ENCODE assay signal across 9 mouse cellular contexts in genomic region chrX:10574523-10574922, GRCm38 (mm10).
DNase-seq lines count a peak whose midpoint lies in the region; ATAC-seq and TF ChIP-seq lines count a peak whose summit lies in the region.
"Had no signal": no experiment of that assay in that cellular context is flagged by ENCODE, and none has a peak within 500 bp of the region (broad histone marks: within the 10 kb centered on the region; RNA-seq: fewer than 3 reads in every experiment).

No protein-coding gene starts in this region.

- H3K79me2 ChIP-seq in heart, adult 2 months (replicated peaks; ENCODE audit: control insufficient read depth, insufficient read depth, low read length): no peaks in the 10 kb centered on the region

- H3K4me1 ChIP-seq in heart, adult 2 months (ENCODE audit: control insufficient read depth, insufficient read depth, low read length): peaks cover 3% of the 10 kb centered on the region
- H3K4me1 ChIP-seq in heart, embryonic 11.5 days (ENCODE audit: control insufficient read depth, insufficient read depth, low read length): no peaks in the 10 kb centered on the region
- H3K4me1 ChIP-seq: embryonic facial prominence, embryonic 12.5 days had no signal

- H3K27ac ChIP-seq in heart, adult 2 months: peak overlapping the region; percentile 10
- no peak overlapping the region for H3K27ac ChIP-seq in heart, embryonic 11.5 days (ENCODE audit: low read depth, low read length)
- H3K27ac ChIP-seq: embryonic facial prominence, embryonic 12.5 days had no signal

- TF ChIP-seq EP300 in heart, adult 2 months (IDR thresholded peaks at IDR 0.05; ENCODE audit: insufficient read depth, low read depth, low read length): no peak

- H3K4me3 ChIP-seq in heart, adult 2 months: no peak overlapping the region
- no peak overlapping the region for H3K4me3 ChIP-seq in heart, embryonic 11.5 days (ENCODE audit: low read depth, low read length)
- H3K4me3 ChIP-seq: embryonic facial prominence, embryonic 12.5 days had no signal

- H3K4me2 ChIP-seq in heart, embryonic 11.5 days: no peak overlapping the region
- H3K4me2 ChIP-seq: embryonic facial prominence, embryonic 12.5 days had no signal

- intact Hi-C loops in heart, adult 2 months (cut with DNase I): loop anchor here (10.0 kb wide), 1 partner anchor 140 kb away; the partner anchor contains the start of gene Mid1ip1

- no peak overlapping the region for H3K9ac ChIP-seq in heart, adult 2 months (ENCODE audit: low read depth, low read length)
- no peak overlapping the region for H3K9ac ChIP-seq in heart, embryonic 11.5 days (ENCODE audit: low read depth, low read length)
- H3K9ac ChIP-seq: embryonic facial prominence, embryonic 12.5 days had no signal

- peaks cover 5% of the 10 kb centered on the region for H3K36me3 ChIP-seq in heart, adult 2 months (ENCODE audit: control insufficient read depth, insufficient read depth, low read length)
- no peaks in the 10 kb centered on the region for H3K36me3 ChIP-seq in heart, embryonic 11.5 days (ENCODE audit: control insufficient read depth, insufficient read depth, low read length)
- H3K36me3 ChIP-seq: embryonic facial prominence, embryonic 12.5 days had no signal

- no peak for TF ChIP-seq POLR2A in heart, adult 2 months (IDR thresholded peaks at IDR 0.05; ENCODE audit: insufficient read depth, low read depth, low read length)

- 25% methylated on average over 3 of the region's 3 CpGs for WGBS in heart, adult 2 months
- 52% methylated on average over 3 of the region's 3 CpGs for WGBS in heart, embryonic 11.5 days (ENCODE audit: insufficient replicate concordance)

- peak in 1 of 2 experiments; percentile 30 for DNase-seq in heart, adult 2 months
- peak; percentile 18 for DNase-seq in adrenal gland, adult 8-10 months
- peak; percentile 44 for DNase-seq in cerebellum, postnatal 36 days
- DNase-seq in kidney, adult 8-10 months: peak; percentile 51 to 71
- DNase-seq in lung, postnatal 14 days: peak; percentile 34
- DNase-seq in yolk sac, embryonic 10.5 days (ENCODE audit: low spot score): no peak
- no peak for DNase-seq in thymus, postnatal 36 days

- H3K9me3 ChIP-seq in heart, embryonic 11.5 days (replicated peaks; ENCODE audit: control insufficient read depth, low read length): no peaks in the 10 kb centered on the region
- H3K9me3 ChIP-seq: embryonic facial prominence, embryonic 12.5 days had no signal

- TF ChIP-seq CTCF in heart, adult 2 months (IDR thresholded peaks at IDR 0.05): no peak

- no peaks in the 10 kb centered on the region for H3K27me3 ChIP-seq in heart, adult 2 months (ENCODE audit: control insufficient read depth, insufficient read depth, low read length)
- H3K27me3 ChIP-seq in heart, embryonic 11.5 days (ENCODE audit: control insufficient read depth, insufficient read depth, low read length): no peaks in the 10 kb centered on the region
- H3K27me3 ChIP-seq: embryonic facial prominence, embryonic 12.5 days had no signal

- ATAC-seq in heart, embryonic 11.5 days (replicated peaks; ENCODE audit: insufficient number of reproducible peaks, low FRiP score, low TSS enrichment): no peak

Comparison
In these comparisons a context has a peak if more than half of its experiments do, and no peak if none do; other contexts are left out.
1. DNase-seq: peak in adrenal gland, adult 8-10 months (single experiment), cerebellum, postnatal 36 days (2 of 2), kidney, adult 8-10 months (2 of 2) and lung, postnatal 14 days (single experiment); none in yolk sac, embryonic 10.5 days (single experiment) and thymus, postnatal 36 days (0 of 2).